Mouse (Mus musculus) forebrain, postnatal 0 days (tissue): ENCODE measurements around the gene Fmo6. TPM values are rescaled to one million over a fixed set of nuclear protein-coding genes. Genes with fewer than 3 reads are reported as not detected.

Source experiments
- ATAC-seq: fragments of 200-750 bp; cut with Nextera tagmentation; 2 replicates; pipeline ENCODE4 v1.8.0; 2017; ENCODE audit warnings: mild to moderate bottlenecking, moderate library complexity
- DNase-seq: peaks from one replicate; pipeline ENCODE4 v3.0.0-alpha.2; 2015
- H3K27ac ChIP-seq: fragments of 300-500 bp; sonication (generic); 2 replicates; pipeline ENCODE4 v1.5.1; 2014; ENCODE audit warnings: low read depth, mild to moderate bottlenecking, antibody characterized with exemption, low read length, moderate library complexity, mixed read lengths
- H3K27me3 ChIP-seq: fragments of 300-500 bp; sonication (generic); 2 replicates; pipeline ENCODE4 v1.6.1; 2014; ENCODE audit warnings: mild to moderate bottlenecking, low read length, mixed read lengths; ENCODE audit not compliant: insufficient read depth
- H3K36me3 ChIP-seq: fragments of 300-500 bp; sonication (generic); 2 replicates; pipeline ENCODE4 v1.6.1; 2014; ENCODE audit warnings: mild to moderate bottlenecking, moderate library complexity; ENCODE audit not compliant: insufficient read depth
- H3K4me1 ChIP-seq: fragments of 300-500 bp; sonication (generic); 2 replicates; pipeline ENCODE4 v1.6.1; 2014; ENCODE audit warnings: antibody characterized with exemption; ENCODE audit not compliant: insufficient read depth
- H3K4me2 ChIP-seq: fragments of 300-500 bp; sonication (generic); 2 replicates; pipeline ENCODE4 v1.6.1; 2014; ENCODE audit warnings: low read depth, mild to moderate bottlenecking, moderate library complexity
- H3K4me3 ChIP-seq: fragments of 300-500 bp; sonication (generic); 2 replicates; pipeline ENCODE4 v1.5.1; 2014; ENCODE audit warnings: low read depth, low read length, mixed read lengths
- H3K9ac ChIP-seq: fragments of 300-500 bp; sonication (generic); 2 replicates; pipeline ENCODE4 v1.6.1; 2014; ENCODE audit warnings: mild to moderate bottlenecking
- H3K9me3 ChIP-seq: fragments of 300-500 bp; sonication (generic); 2 replicates; pipeline ENCODE4 v1.6.1; 2016; ENCODE audit warnings: low read length
- CTCF ChIP-seq: sonication (generic); IDR thresholded peaks from 2 replicates; pipeline ENCODE4 v1.5.1; 2016; ENCODE audit warnings: antibody characterized with exemption, control low read depth, low read depth
- WGBS: fragments of 180-500 bp; shearing (Covaris S2); extraction: QIAGEN DNeasy Blood & Tissue Kit; methylation state at CpG from one replicate; pipeline ENCODE4 v1.1.7; 2014; 5-methylcytosine and 5-hydroxymethylcytosine counted together
- polyA plus RNA-seq: library from polyadenylated mRNA; unstranded; fragments of >200 nt; fragmentation: Nextera tagmentation; extraction: Ambion mirVana; gene quantifications from 2 replicates; pipeline ENCODE4 v1.2.1, GENCODE M21; 2015
- total RNA-seq: library from RNA; depleted of rRNA; stranded (reverse); fragments of >200 nt; gene quantifications from 2 replicates; pipeline ENCODE4 v1.2.3, GENCODE M21; 2014

The Fmo6 gene
- total and polyA plus RNA-seq, 2 experiments from 2014 or later: not detected

- no peak overlapping the region for H3K4me2 ChIP-seq
- no peaks in the 10 kb centered on the region for H3K4me1 ChIP-seq
- no peak for DNase-seq
- WGBS: 76% methylated on average over 6 of the region's 6 CpGs
- no peak overlapping the region for H3K27ac ChIP-seq
- no peaks in the 10 kb centered on the region for H3K9me3 ChIP-seq
- no peaks in the 10 kb centered on the region for H3K27me3 ChIP-seq
- H3K36me3 ChIP-seq: no peaks in the 10 kb centered on the region
- no peak overlapping the region for H3K9ac ChIP-seq
- TF ChIP-seq CTCF: no peak
- no peak overlapping the region for H3K4me3 ChIP-seq
- ATAC-seq: no peak
These were observed 45.3 kb downstream of the Fmo6 start for GRCm38 (mm10) chr1:162891980-162892451.

- Histone ChIP-seq H3K9ac (no peak overlapping the region), H3K4me1 (no peaks in the 10 kb centered on the region), H3K27me3 (no peaks in the 10 kb centered on the region), H3K4me3 (no peak overlapping the region), H3K4me2 (no peak overlapping the region), H3K9me3 (no peaks in the 10 kb centered on the region), H3K36me3 (no peaks in the 10 kb centered on the region), H3K27ac (no peak overlapping the region)
- TF ChIP-seq CTCF: no peak
- DNase-seq: no peak
- WGBS: 90% methylated on average over 12 of the region's 12 CpGs
- ATAC-seq: no peak
These were observed 48.7 kb downstream of the Fmo6 start for GRCm38 (mm10) chr1:162888646-162889045.

- Histone ChIP-seq H3K9me3 (no peaks in the 10 kb centered on the region), H3K4me2 (no peak overlapping the region), H3K9ac (no peak overlapping the region), H3K4me1 (no peaks in the 10 kb centered on the region), H3K27ac (no peak overlapping the region), H3K36me3 (no peaks in the 10 kb centered on the region), H3K27me3 (no peaks in the 10 kb centered on the region), H3K4me3 (no peak overlapping the region)
- no peak for TF ChIP-seq CTCF
- no peak for ATAC-seq
- DNase-seq: no peak
- WGBS: 97% methylated on average over 7 of the region's 7 CpGs
These were observed 49.7 kb downstream of the Fmo6 start for GRCm38 (mm10) chr1:162887644-162888043.

- DNase-seq (no peak), ATAC-seq (no peak)
- no peaks in the 10 kb centered on the region for H3K9me3 ChIP-seq
- H3K4me2 ChIP-seq: no peak overlapping the region
- WGBS: 89% methylated on average over 11 of the region's 11 CpGs
- TF ChIP-seq CTCF: no peak
- no peak overlapping the region for H3K27ac ChIP-seq
- H3K4me1 ChIP-seq: no peaks in the 10 kb centered on the region
- no peak overlapping the region for H3K4me3 ChIP-seq
- H3K27me3 ChIP-seq: no peaks in the 10 kb centered on the region
- H3K36me3 ChIP-seq: no peaks in the 10 kb centered on the region
- no peak overlapping the region for H3K9ac ChIP-seq
These were observed 51.0 kb downstream of the Fmo6 start for GRCm38 (mm10) chr1:162886138-162886816.

GRCm38 (mm10) chr1:162882681-162883080, 54.6 kb downstream of the Fmo6 start:
- no peaks in the 10 kb centered on the region for H3K9me3 ChIP-seq
- no peaks in the 10 kb centered on the region for H3K36me3 ChIP-seq
- TF ChIP-seq CTCF: no peak
- H3K27ac ChIP-seq: no peak overlapping the region
- DNase-seq (no peak), ATAC-seq (no peak)
- H3K4me1 ChIP-seq: no peaks in the 10 kb centered on the region
- no peak overlapping the region for H3K9ac ChIP-seq
- no peak overlapping the region for H3K4me3 ChIP-seq
- 83% methylated on average over 4 of the region's 4 CpGs for WGBS
- H3K4me2 ChIP-seq: no peak overlapping the region
- H3K27me3 ChIP-seq: no peaks in the 10 kb centered on the region

GRCm38 (mm10) chr1:162879595-162880369, 57.5 kb downstream of the Fmo6 start:
- Histone ChIP-seq H3K4me3 (no peak overlapping the region), H3K36me3 (no peaks in the 10 kb centered on the region), H3K9me3 (no peaks in the 10 kb centered on the region), H3K27ac (no peak overlapping the region), H3K9ac (no peak overlapping the region), H3K27me3 (no peaks in the 10 kb centered on the region), H3K4me2 (no peak overlapping the region), H3K4me1 (no peaks in the 10 kb centered on the region)
- peak; percentile 49 for TF ChIP-seq CTCF
- no peak for ATAC-seq
- no peak for DNase-seq
- 65% methylated on average over 11 of the region's 11 CpGs for WGBS

- no peak for TF ChIP-seq CTCF
- no peak for DNase-seq
- H3K4me2 ChIP-seq: no peak overlapping the region
- H3K27ac ChIP-seq: no peak overlapping the region
- H3K36me3 ChIP-seq: no peaks in the 10 kb centered on the region
- H3K9me3 ChIP-seq: no peaks in the 10 kb centered on the region
- H3K4me1 ChIP-seq: no peaks in the 10 kb centered on the region
- no peak overlapping the region for H3K9ac ChIP-seq
- H3K27me3 ChIP-seq: no peaks in the 10 kb centered on the region
- ATAC-seq: no peak
- H3K4me3 ChIP-seq: no peak overlapping the region
- WGBS: 88% methylated on average over 3 of the region's 3 CpGs
These were observed 62.2 kb downstream of the Fmo6 start for GRCm38 (mm10) chr1:162875091-162875490.
